Mouse (Mus musculus) hindbrain, embryonic 14.5 days (tissue): ENCODE measurements at regions not wholly inside any gene's neighbourhood (a gene's known extent, or its start where the extent isn't known, plus 50 kb on each side); places are given as distances from the start of the nearest gene placed in this dataset.

ENCODE experiments used
- ATAC-seq: fragments of 200-750 bp; cut with Nextera tagmentation; 2 replicates; pipeline ENCODE4 v1.8.0; 2017; ENCODE audit warnings: moderate number of reproducible peaks, mild to moderate bottlenecking, moderate TSS enrichment, moderate library complexity; ENCODE audit not compliant: low FRiP score
- DNase-seq: peaks from one replicate; pipeline ENCODE4 v3.0.0-alpha.2; 2015; ENCODE audit warnings: low spot score
- H3K27ac ChIP-seq: fragments of 300-500 bp; sonication (generic); 2 replicates; pipeline ENCODE4 v1.5.1; 2014; ENCODE audit warnings: mild to moderate bottlenecking, moderate library complexity
- H3K27me3 ChIP-seq: fragments of 300-500 bp; sonication (generic); 2 replicates; pipeline ENCODE4 v1.6.1; 2014; ENCODE audit warnings: mild to moderate bottlenecking, low read length, mixed read lengths; ENCODE audit not compliant: control insufficient read depth, insufficient read depth
- H3K36me3 ChIP-seq: fragments of 300-500 bp; sonication (generic); replicated peaks from 2 replicates; pipeline ENCODE4 v1.6.1; 2014; ENCODE audit not compliant: control insufficient read depth, insufficient read depth
- H3K4me1 ChIP-seq: fragments of 300-500 bp; sonication (generic); replicated peaks from 2 replicates; pipeline ENCODE4 v1.6.1; 2014; ENCODE audit warnings: antibody characterized with exemption, low read length, mixed read lengths; ENCODE audit not compliant: control insufficient read depth, insufficient read depth
- H3K4me2 ChIP-seq: fragments of 300-500 bp; sonication (generic); replicated peaks from 2 replicates; pipeline ENCODE4 v1.6.1; 2014; ENCODE audit warnings: mild to moderate bottlenecking, moderate library complexity
- H3K4me3 ChIP-seq: fragments of 300-500 bp; sonication (generic); replicated peaks from 2 replicates; pipeline ENCODE4 v1.5.1; 2014; ENCODE audit warnings: mild to moderate bottlenecking, low read length
- H3K9ac ChIP-seq: fragments of 300-500 bp; sonication (generic); 2 replicates; pipeline ENCODE4 v1.6.1; 2014
- H3K9me3 ChIP-seq: fragments of 300-500 bp; sonication (generic); 2 replicates; pipeline ENCODE4 v1.6.1; 2016; ENCODE audit warnings: low read length; ENCODE audit not compliant: control insufficient read depth
- WGBS: fragments of 180-500 bp; shearing (Covaris S2); extraction: QIAGEN DNeasy Blood & Tissue Kit; methylation state at CpG from one replicate; pipeline ENCODE4 v1.1.7; 2014; 5-methylcytosine and 5-hydroxymethylcytosine counted together

- no peak overlapping the region for H3K4me3 ChIP-seq
- 36% methylated on average over 5 of the region's 5 CpGs for WGBS
- H3K27me3 ChIP-seq: no peaks in the 10 kb centered on the region
- H3K36me3 ChIP-seq: no peaks in the 10 kb centered on the region
- DNase-seq (no peak), ATAC-seq (no peak)
- no peak overlapping the region for H3K27ac ChIP-seq
- no peak overlapping the region for H3K9ac ChIP-seq
- peaks cover 6% of the 10 kb centered on the region for H3K4me1 ChIP-seq
- H3K4me2 ChIP-seq: no peak overlapping the region
- no peaks in the 10 kb centered on the region for H3K9me3 ChIP-seq
These were observed 185.2 kb upstream of the Meis1 start for GRCm38 (mm10) chr11:19203968-19204367.

GRCm38 (mm10) chr11:19204521-19204920 is 185.7 kb upstream of the Meis1 start:
- Histone ChIP-seq H3K4me3 (no peak overlapping the region), H3K27ac (peak overlapping the region; percentile 58)

GRCm38 (mm10) chr11:19205174-19205573 is 186.4 kb upstream of the Meis1 start:
- H3K9ac ChIP-seq: no peak overlapping the region
- ATAC-seq: no peak

More at GRCm38 (mm10) chr11:19204521-19204920, 185.7 kb upstream of the Meis1 start:
- Histone ChIP-seq H3K9me3 (no peaks in the 10 kb centered on the region), H3K36me3 (no peaks in the 10 kb centered on the region), H3K4me2 (peak overlapping the region; percentile 6; the same call in 1 of the 2 replicates), H3K27me3 (no peaks in the 10 kb centered on the region), H3K4me1 (peaks cover 6% of the 10 kb centered on the region), H3K9ac (no peak overlapping the region)
- no peak; the same call in 1 of the 2 replicates for ATAC-seq
- WGBS: 19% methylated on average over 7 of the region's 7 CpGs
- DNase-seq: no peak

GRCm38 (mm10) chr11:19219476-19219875 is 200.7 kb upstream of the Meis1 start:
- no peak overlapping the region for H3K4me3 ChIP-seq
- H3K27me3 ChIP-seq: no peaks in the 10 kb centered on the region
- H3K9ac ChIP-seq: no peak overlapping the region
- no peak for DNase-seq
- H3K27ac ChIP-seq: no peak overlapping the region
- WGBS: 66% methylated on average over 3 of the region's 3 CpGs
- H3K4me1 ChIP-seq: no peaks in the 10 kb centered on the region
- no peaks in the 10 kb centered on the region for H3K9me3 ChIP-seq
- ATAC-seq: no peak
- no peak overlapping the region for H3K4me2 ChIP-seq
- no peaks in the 10 kb centered on the region for H3K36me3 ChIP-seq

More at GRCm38 (mm10) chr11:19205174-19205573, 186.4 kb upstream of the Meis1 start:
- peak overlapping the region; percentile 58; the same call in 1 of the 2 replicates for H3K27ac ChIP-seq
- DNase-seq: no peak
- H3K36me3 ChIP-seq: no peaks in the 10 kb centered on the region
- H3K4me1 ChIP-seq: peaks cover 6% of the 10 kb centered on the region
- H3K9me3 ChIP-seq: no peaks in the 10 kb centered on the region
- no peak overlapping the region for H3K4me2 ChIP-seq
- H3K4me3 ChIP-seq: no peak overlapping the region
- H3K27me3 ChIP-seq: no peaks in the 10 kb centered on the region

- Histone ChIP-seq H3K4me2 (no peak overlapping the region), H3K9me3 (no peaks in the 10 kb centered on the region), H3K4me1 (no peaks in the 10 kb centered on the region), H3K9ac (no peak overlapping the region), H3K36me3 (no peaks in the 10 kb centered on the region), H3K27me3 (no peaks in the 10 kb centered on the region), H3K4me3 (no peak overlapping the region), H3K27ac (no peak overlapping the region)
- DNase-seq: no peak
- no peak for ATAC-seq
- 83% methylated on average over 1 of the region's 1 CpGs for WGBS
These were observed 202.7 kb upstream of the Meis1 start for GRCm38 (mm10) chr11:19221442-19221841.

- H3K27ac ChIP-seq: no peak overlapping the region
- DNase-seq: no peak
- no peaks in the 10 kb centered on the region for H3K4me1 ChIP-seq
- WGBS: 82% methylated on average over 2 of the region's 2 CpGs
- no peak for ATAC-seq
- no peaks in the 10 kb centered on the region for H3K27me3 ChIP-seq
- H3K9me3 ChIP-seq: no peaks in the 10 kb centered on the region
- no peak overlapping the region for H3K4me2 ChIP-seq
- no peak overlapping the region for H3K9ac ChIP-seq
- no peaks in the 10 kb centered on the region for H3K36me3 ChIP-seq
- no peak overlapping the region for H3K4me3 ChIP-seq
These were observed 208.0 kb upstream of the Meis1 start for GRCm38 (mm10) chr11:19226756-19227155.

- no peaks in the 10 kb centered on the region for H3K9me3 ChIP-seq
- H3K36me3 ChIP-seq: no peaks in the 10 kb centered on the region
- no peak overlapping the region for H3K9ac ChIP-seq
- no peak overlapping the region for H3K4me3 ChIP-seq
- 81% methylated on average over 4 of the region's 4 CpGs for WGBS
- DNase-seq (no peak), ATAC-seq (no peak)
- no peak overlapping the region for H3K4me2 ChIP-seq
- H3K4me1 ChIP-seq: no peaks in the 10 kb centered on the region
- no peaks in the 10 kb centered on the region for H3K27me3 ChIP-seq
- H3K27ac ChIP-seq: no peak overlapping the region
These were observed 208.9 kb upstream of the Meis1 start for GRCm38 (mm10) chr11:19227716-19228115.

- H3K4me1 ChIP-seq: no peaks in the 10 kb centered on the region
- H3K36me3 ChIP-seq: no peaks in the 10 kb centered on the region
- H3K9me3 ChIP-seq: no peaks in the 10 kb centered on the region
- no peak for ATAC-seq
- H3K4me2 ChIP-seq: no peak overlapping the region
- no peak overlapping the region for H3K27ac ChIP-seq
- H3K27me3 ChIP-seq: no peaks in the 10 kb centered on the region
- no peak overlapping the region for H3K4me3 ChIP-seq
- no peak for DNase-seq
- no peak overlapping the region for H3K9ac ChIP-seq
- 90% methylated on average over 11 of the region's 11 CpGs for WGBS
These were observed 227.8 kb upstream of the Meis1 start for GRCm38 (mm10) chr11:19246390-19247114.

- no peak overlapping the region for H3K27ac ChIP-seq
- H3K27me3 ChIP-seq: no peaks in the 10 kb centered on the region
- no peaks in the 10 kb centered on the region for H3K36me3 ChIP-seq
- ATAC-seq: no peak
- H3K4me2 ChIP-seq: no peak overlapping the region
- H3K9me3 ChIP-seq: no peaks in the 10 kb centered on the region
- 85% methylated on average over 5 of the region's 5 CpGs for WGBS
- H3K4me3 ChIP-seq: no peak overlapping the region
- H3K4me1 ChIP-seq: no peaks in the 10 kb centered on the region
- no peak overlapping the region for H3K9ac ChIP-seq
- no peak for DNase-seq
These were observed 234.8 kb upstream of the Meis1 start for GRCm38 (mm10) chr11:19253605-19254004.

GRCm38 (mm10) chr11:19254183-19254582 is 235.4 kb upstream of the Meis1 start:
- no peak overlapping the region for H3K27ac ChIP-seq
- H3K36me3 ChIP-seq: no peaks in the 10 kb centered on the region
- no peaks in the 10 kb centered on the region for H3K4me1 ChIP-seq
- H3K4me3 ChIP-seq: no peak overlapping the region
- no peak for ATAC-seq
- H3K27me3 ChIP-seq: no peaks in the 10 kb centered on the region
- no peak overlapping the region for H3K4me2 ChIP-seq
- WGBS: 34% methylated on average over 4 of the region's 4 CpGs
- no peaks in the 10 kb centered on the region for H3K9me3 ChIP-seq
- H3K9ac ChIP-seq: no peak overlapping the region
- DNase-seq: no peak
